Mouse (Mus musculus): ENCODE data around the gene Tubgcp5.

Gene Tubgcp5

GRCm38 (mm10) chr7:55870340-55871020, 76.5 kb downstream of the Tubgcp5 start:
- Histone ChIP-seq H3K4me3 (replicated peaks; ENCODE audit: low read length) (no peak overlapping the region), H3K4me1 (replicated peaks; ENCODE audit: low read depth, low read length) (peaks cover 42% of the 10 kb centered on the region), H3K27me3 (ENCODE audit: insufficient read depth, low read length) (no peaks in the 10 kb centered on the region), H3K36me3 (ENCODE audit: insufficient read depth, low read length) (peaks cover 35% of the 10 kb centered on the region), H3K9me3 (ENCODE audit: low read length) (no peaks in the 10 kb centered on the region)
- no peak for TF ChIP-seq POU5F1 (IDR thresholded peaks at IDR 0.05; ENCODE audit: borderline replicate concordance, low read length)
- TF ChIP-seq NANOG (IDR thresholded peaks at IDR 0.05; ENCODE audit: borderline replicate concordance, low read length) = no peak
- no peak for TF ChIP-seq CTCF (conservative IDR thresholded peaks at IDR 0.05; ENCODE audit: low read length)

GRCm38 (mm10) chr7:55871476-55871875, 77.5 kb downstream of the Tubgcp5 start:
- TF ChIP-seq POU5F1 (IDR thresholded peaks at IDR 0.05; ENCODE audit: borderline replicate concordance, low read length) (no peak), NANOG (IDR thresholded peaks at IDR 0.05; ENCODE audit: borderline replicate concordance, low read length) (no peak), CTCF (conservative IDR thresholded peaks at IDR 0.05; ENCODE audit: low read length) (no peak)
- peaks cover 33% of the 10 kb centered on the region for H3K4me1 ChIP-seq (replicated peaks; ENCODE audit: low read depth, low read length)
- H3K4me3 ChIP-seq (replicated peaks; ENCODE audit: low read length) = no peak overlapping the region
- no peaks in the 10 kb centered on the region for H3K9me3 ChIP-seq (ENCODE audit: low read length)
- H3K36me3 ChIP-seq (ENCODE audit: insufficient read depth, low read length) = peaks cover 44% of the 10 kb centered on the region
- H3K27me3 ChIP-seq (ENCODE audit: insufficient read depth, low read length) = no peaks in the 10 kb centered on the region

- TF ChIP-seq POU5F1 (IDR thresholded peaks at IDR 0.05; ENCODE audit: borderline replicate concordance, low read length) = no peak
- no peak for TF ChIP-seq NANOG (IDR thresholded peaks at IDR 0.05; ENCODE audit: borderline replicate concordance, low read length)
- TF ChIP-seq CTCF (conservative IDR thresholded peaks at IDR 0.05; ENCODE audit: low read length) = no peak
- no peak overlapping the region for H3K4me3 ChIP-seq (replicated peaks; ENCODE audit: low read length)
- H3K27me3 ChIP-seq (ENCODE audit: insufficient read depth, low read length) = no peaks in the 10 kb centered on the region
- peaks cover 21% of the 10 kb centered on the region for H3K4me1 ChIP-seq (replicated peaks; ENCODE audit: low read depth, low read length)
- peaks cover 74% of the 10 kb centered on the region for H3K36me3 ChIP-seq (ENCODE audit: insufficient read depth, low read length)
- no peaks in the 10 kb centered on the region for H3K9me3 ChIP-seq (ENCODE audit: low read length)
Measured at GRCm38 (mm10) chr7:55874703-55875102, 80.7 kb downstream of the Tubgcp5 start.

- peaks cover 89% of the 10 kb centered on the region for H3K36me3 ChIP-seq (ENCODE audit: insufficient read depth, low read length)
- no peaks in the 10 kb centered on the region for H3K9me3 ChIP-seq (ENCODE audit: low read length)
- TF ChIP-seq CTCF (conservative IDR thresholded peaks at IDR 0.05; ENCODE audit: low read length) = no peak
- no peak for TF ChIP-seq NANOG (IDR thresholded peaks at IDR 0.05; ENCODE audit: borderline replicate concordance, low read length)
- no peak for TF ChIP-seq POU5F1 (IDR thresholded peaks at IDR 0.05; ENCODE audit: borderline replicate concordance, low read length)
- no peaks in the 10 kb centered on the region for H3K27me3 ChIP-seq (ENCODE audit: insufficient read depth, low read length)
- no peak overlapping the region for H3K4me3 ChIP-seq (replicated peaks; ENCODE audit: low read length)
- no peaks in the 10 kb centered on the region for H3K4me1 ChIP-seq (replicated peaks; ENCODE audit: low read depth, low read length)
Measured at GRCm38 (mm10) chr7:55877721-55878120, 83.8 kb downstream of the Tubgcp5 start.

GRCm38 (mm10) chr7:55880882-55881281, 86.9 kb downstream of the Tubgcp5 start:
- TF ChIP-seq CTCF (conservative IDR thresholded peaks at IDR 0.05; ENCODE audit: low read length) (no peak), POU5F1 (IDR thresholded peaks at IDR 0.05; ENCODE audit: borderline replicate concordance, low read length) (no peak), NANOG (IDR thresholded peaks at IDR 0.05; ENCODE audit: borderline replicate concordance, low read length) (no peak)
- H3K27me3 ChIP-seq (ENCODE audit: insufficient read depth, low read length) = no peaks in the 10 kb centered on the region
- H3K4me3 ChIP-seq (replicated peaks; ENCODE audit: low read length) = no peak overlapping the region
- no peaks in the 10 kb centered on the region for H3K9me3 ChIP-seq (ENCODE audit: low read length)
- no peaks in the 10 kb centered on the region for H3K4me1 ChIP-seq (replicated peaks; ENCODE audit: low read depth, low read length)
- H3K36me3 ChIP-seq (ENCODE audit: insufficient read depth, low read length) = peaks cover 66% of the 10 kb centered on the region
